Mouse (Mus musculus) CH12.LX (cell line): ENCODE data around the gene 4930590J08Rik. TPM values are rescaled to one million over a fixed set of nuclear protein-coding genes. Genes with fewer than 3 reads are reported as not detected.

Experiments
- DNase-seq: peaks from one replicate; pipeline ENCODE4 v3.0.0-alpha.2; 2013; ENCODE audit errors: extremely low read depth
- H3K27ac ChIP-seq: 2 replicates; pipeline ENCODE4 v1.5.1; 2012; ENCODE audit warnings: low read depth, mild to moderate bottlenecking, control low read depth, moderate library complexity; ENCODE audit not compliant: insufficient read depth
- H3K27me3 ChIP-seq: replicated peaks from 2 replicates; pipeline ENCODE3; 2012; ENCODE audit warnings: inconsistent platforms
- H3K36me3 ChIP-seq, 2 experiments: replicated peaks in 1 of 2; 2 replicates each; pipeline versions ENCODE3 to v1.6.1; 2012; ENCODE audit warnings: inconsistent platforms in 1 of 2, low read length in 1 of 2, mild to moderate bottlenecking in 1 of 2, mixed read lengths in 1 of 2, moderate library complexity in 1 of 2; ENCODE audit not compliant: control insufficient read depth in 1 of 2, insufficient read depth in 1 of 2
- H3K4me1 ChIP-seq, 2 experiments: 2 replicates each; pipeline ENCODE4 v1.6.1; 2012; ENCODE audit warnings: inconsistent platforms in 1 of 2, moderate library complexity in 1 of 2; ENCODE audit not compliant: insufficient read depth in 2 of 2, control insufficient read depth in 1 of 2
- H3K4me2 ChIP-seq: 2 replicates; pipeline ENCODE4 v1.6.1; 2012; ENCODE audit warnings: low read depth, mild to moderate bottlenecking, control low read depth; ENCODE audit not compliant: poor library complexity, insufficient read depth, severe bottlenecking
- H3K4me3 ChIP-seq, 3 experiments: fragments of 150-350 bp in 1 of 3; sonication (generic) in 1 of 3; replicated peaks in 1 of 3; 2 replicates each; pipeline versions ENCODE3 to v1.5.1; 2011 to 2012; ENCODE audit warnings: low read depth in 2 of 3, low read length in 2 of 3, mild to moderate bottlenecking in 2 of 3, moderate library complexity in 2 of 3, control low read depth in 1 of 3, improper control_type of control experiment in 1 of 3, inconsistent platforms in 1 of 3, mixed read lengths in 1 of 3; ENCODE audit not compliant: poor library complexity in 1 of 3
- H3K79me2 ChIP-seq: replicated peaks from 2 replicates; pipeline ENCODE4 v1.6.1; 2012; ENCODE audit warnings: mild to moderate bottlenecking, moderate library complexity; ENCODE audit not compliant: control insufficient read depth, poor library complexity, insufficient read depth, severe bottlenecking; ENCODE audit errors: extremely low read depth
- H3K9ac ChIP-seq: 2 replicates; pipeline ENCODE4 v1.6.1; 2012; ENCODE audit warnings: low read depth, mild to moderate bottlenecking, control low read depth, moderate library complexity; ENCODE audit not compliant: insufficient read depth
- H3K9me3 ChIP-seq: replicated peaks from 2 replicates; pipeline ENCODE3; 2012; ENCODE audit warnings: low read length, inconsistent platforms, mixed read lengths
- BHLHE40 ChIP-seq: IDR thresholded peaks from 2 replicates; pipeline ENCODE4 v1.6.1; 2011; ENCODE audit warnings: mild to moderate bottlenecking, low read depth, low read length, improper control_type of control experiment
- CTCF ChIP-seq, 2 experiments: IDR thresholded peaks in 1 of 2; conservative IDR thresholded peaks in 1 of 2; 2 replicates each; pipeline ENCODE4 v1.5.1; 2011 to 2012; ENCODE audit warnings: low read depth in 2 of 2, low read length in 2 of 2, improper control_type of control experiment in 1 of 2, inconsistent platforms in 1 of 2, mild to moderate bottlenecking in 1 of 2, moderate library complexity in 1 of 2
- E2F4 ChIP-seq: IDR thresholded peaks from 2 replicates; pipeline ENCODE4 v1.6.1; 2011; ENCODE audit warnings: low read depth, low read length, improper control_type of control experiment; ENCODE audit not compliant: insufficient replicate concordance
- ELF1 ChIP-seq: IDR thresholded peaks from 2 replicates; pipeline ENCODE4 v1.6.1; 2014; ENCODE audit warnings: low read depth, mild to moderate bottlenecking, inconsistent platforms, low read length, improper control_type of control experiment
- JUN ChIP-seq: IDR thresholded peaks from 2 replicates; pipeline ENCODE4 v1.6.1; 2011; ENCODE audit warnings: low read depth, mild to moderate bottlenecking, low read length, improper control_type of control experiment, moderate library complexity; ENCODE audit not compliant: insufficient read depth
- MAZ ChIP-seq: IDR thresholded peaks from 2 replicates; pipeline ENCODE4 v1.6.1; 2012; ENCODE audit warnings: low read depth, mild to moderate bottlenecking, inconsistent platforms, low read length, improper control_type of control experiment, moderate library complexity
- MEF2A ChIP-seq: IDR thresholded peaks from 2 replicates; pipeline ENCODE4 v1.6.1; 2014; ENCODE audit warnings: low read depth, mild to moderate bottlenecking, inconsistent platforms, low read length, improper control_type of control experiment, borderline replicate concordance
- MYC ChIP-seq: IDR thresholded peaks from 2 replicates; pipeline ENCODE4 v1.6.1; 2011; ENCODE audit warnings: low read depth, mild to moderate bottlenecking, improper control_type of control experiment, low read length
- NELFE ChIP-seq: IDR thresholded peaks from 2 replicates; pipeline ENCODE4 v1.6.1; 2011; ENCODE audit warnings: low read depth, low read length, improper control_type of control experiment
- POLR2A ChIP-seq: IDR thresholded peaks from 2 replicates; pipeline ENCODE4 v1.6.1; 2011; ENCODE audit warnings: low read depth, mild to moderate bottlenecking, improper control_type of control experiment, low read length
- POLR2AphosphoS2 ChIP-seq: IDR thresholded peaks from 2 replicates; pipeline ENCODE4 v1.6.1; 2011; ENCODE audit warnings: low read depth, low read length, improper control_type of control experiment
- RAD21 ChIP-seq: IDR thresholded peaks from 2 replicates; pipeline ENCODE4 v1.6.1; 2011; ENCODE audit warnings: low read depth, mild to moderate bottlenecking, low read length, improper control_type of control experiment, moderate library complexity
- RCOR1 ChIP-seq: conservative IDR thresholded peaks from 2 replicates; pipeline ENCODE4 v1.6.1; 2012; ENCODE audit warnings: low read depth, mild to moderate bottlenecking, inconsistent platforms, low read length, improper control_type of control experiment
- SIN3A ChIP-seq: IDR thresholded peaks from 2 replicates; pipeline ENCODE4 v1.6.1; 2012; ENCODE audit warnings: low read length, improper control_type of control experiment, inconsistent platforms
- TBP ChIP-seq: conservative IDR thresholded peaks from 2 replicates; pipeline ENCODE4 v1.6.1; 2011; ENCODE audit warnings: low read depth, low read length, improper control_type of control experiment
- TCF12 ChIP-seq: IDR thresholded peaks from 2 replicates; pipeline ENCODE4 v1.6.1; 2014; ENCODE audit warnings: low read depth, mild to moderate bottlenecking, inconsistent platforms, low read length, improper control_type of control experiment
- USF2 ChIP-seq: conservative IDR thresholded peaks from 2 replicates; pipeline ENCODE4 v1.6.1; 2011; ENCODE audit warnings: low read depth, low read length, improper control_type of control experiment
- dilution Hi-C: fragments of 300-500 bp; cut with MboI; formaldehyde crosslinking; loops from 2 replicates; pipeline ENCODE4 v1.14.3; 2020; ENCODE audit warnings: low sequenced_read_pairs; ENCODE audit not compliant: extremely low pct_unique_long_range_greater_than_20kb, extremely low pct_ligation_motif_present
- in situ Hi-C: fragments of 300-500 bp; cut with MboI; formaldehyde crosslinking; loops from 3 replicates; pipeline ENCODE4 v1.14.3; 2019; ENCODE audit warnings: low sequenced_read_pairs, low pct_ligation_motif_present, low pct_unique_long_range_greater_than_20kb, mixed read lengths
- polyA plus RNA-seq: library from polyadenylated mRNA; unstranded; fragments of >175 nt; gene quantifications from 2 replicates; pipeline ENCODE4 v1.2.1, GENCODE M21; 2012; ENCODE audit warnings: low read depth; ENCODE audit not compliant: insufficient read length
- total RNA-seq, 2 experiments: library from RNA; depleted of rRNA; stranded (reverse); fragments of 300-350 nt in 1 of 2; fragments of >200 nt in 1 of 2; gene quantifications; 2 replicates each; pipeline ENCODE4 v1.2.3; 2012 to 2014

Gene 4930590J08Rik
- total and polyA plus RNA-seq, 3 experiments, result 0.30 to 0.69 (median 0.34) TPM

GRCm38 (mm10) chr6:91980011-91980410 lies 77.4 kb downstream of the 4930590J08Rik start:
- TF ChIP-seq E2F4, result no peak
- no peak for TF ChIP-seq TBP
- TF ChIP-seq MAZ, result no peak
- TF ChIP-seq NELFE, result no peak
- TF ChIP-seq TCF12, result no peak
- no peak for TF ChIP-seq CTCF (conservative IDR thresholded peaks at IDR 0.05 in 1 of 2, IDR thresholded peaks at IDR 0.05 in 1 of 2; ENCODE audit: low read depth in 2 of 2, low read length in 2 of 2)
- TF ChIP-seq MEF2A, result no peak
- no peak for TF ChIP-seq SIN3A
- no peaks in the 10 kb centered on the region for H3K79me2 ChIP-seq
- H3K4me3 ChIP-seq, result no peak overlapping the region
- no peak overlapping the region for H3K27ac ChIP-seq
- H3K9ac ChIP-seq, result no peak overlapping the region
- H3K9me3 ChIP-seq, result no peaks in the 10 kb centered on the region
- peaks cover 28% of the 10 kb centered on the region for H3K27me3 ChIP-seq
- dilution Hi-C loops (no loop called here), in situ Hi-C loops (no loop called here)
- H3K4me1 ChIP-seq, result peaks cover 0 to 4% of the 10 kb centered on the region in 2 experiments; a peak in 1 of 4 replicates
- no peak for DNase-seq
- H3K4me2 ChIP-seq, result no peak overlapping the region
- no peaks in the 10 kb centered on the region for H3K36me3 ChIP-seq

DNA sequence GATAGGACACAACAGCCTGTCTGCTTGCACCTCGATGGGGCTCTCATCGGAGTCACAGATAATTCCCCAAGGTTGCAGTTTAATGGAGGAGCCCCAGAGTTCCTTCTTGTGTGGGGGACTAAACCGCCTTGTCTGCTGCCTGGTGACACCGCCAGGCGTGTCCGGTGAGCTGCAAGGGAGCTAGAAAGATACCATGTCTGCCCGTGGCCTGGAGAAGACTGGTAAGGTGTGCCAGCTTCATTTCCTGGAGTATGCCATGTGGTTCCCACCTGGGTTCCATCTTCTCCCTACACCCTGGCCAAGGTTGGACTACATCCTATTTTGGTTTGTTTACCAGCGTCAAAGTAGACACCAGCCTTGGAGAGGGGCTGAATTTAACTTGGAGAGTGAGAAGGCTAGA lies 87.5 kb downstream of the 4930590J08Rik start:
- in situ Hi-C loops, result no loop called here
- H3K27me3 ChIP-seq, result peaks cover 37% of the 10 kb centered on the region
- H3K27ac ChIP-seq, result no peak overlapping the region
- no peaks in the 10 kb centered on the region for H3K36me3 ChIP-seq
- no peaks in the 10 kb centered on the region for H3K9me3 ChIP-seq
- dilution Hi-C loops, result no loop called here
- no peak for DNase-seq
- TF ChIP-seq USF2, result no peak
- TF ChIP-seq MEF2A, result no peak
- no peak for TF ChIP-seq ELF1
- TF ChIP-seq POLR2AphosphoS2, result no peak
- no peak for TF ChIP-seq MYC
- no peak for TF ChIP-seq POLR2A
- TF ChIP-seq RCOR1, result no peak
- TF ChIP-seq, all 38 proteins: peak for 0
- no peaks in the 10 kb centered on the region for H3K79me2 ChIP-seq
- no peak overlapping the region for H3K4me3 ChIP-seq
- H3K4me1 ChIP-seq, result peaks cover 0 to 16% of the 10 kb centered on the region in 2 experiments; a peak in 2 of 4 replicates
- no peak overlapping the region for H3K9ac ChIP-seq
- H3K4me2 ChIP-seq, result no peak overlapping the region

DNA sequence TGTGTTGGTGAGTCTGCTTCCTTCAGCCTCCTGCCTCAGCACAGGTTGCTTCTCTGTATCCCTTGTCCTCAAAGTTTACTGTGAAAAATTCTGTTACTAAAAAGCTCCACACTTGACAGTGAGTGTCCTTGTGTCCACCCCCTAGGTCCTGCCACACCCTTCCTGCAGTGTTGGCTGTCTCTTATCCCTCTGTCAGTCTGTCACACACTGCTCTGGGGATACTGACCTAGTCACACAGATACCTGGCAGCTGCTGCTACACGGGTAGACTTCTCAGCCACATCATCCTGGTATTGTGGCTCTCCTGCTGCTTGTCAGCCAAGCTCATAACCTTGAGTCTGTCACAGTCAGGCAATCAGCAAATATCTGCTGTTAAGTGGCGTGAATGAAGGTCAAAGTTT lies 90.2 kb downstream of the 4930590J08Rik start:
- H3K79me2 ChIP-seq, result no peaks in the 10 kb centered on the region
- dilution Hi-C loops (no loop called here), in situ Hi-C loops (no loop called here)
- no peak overlapping the region for H3K27ac ChIP-seq
- peaks cover 38% of the 10 kb centered on the region for H3K27me3 ChIP-seq
- H3K36me3 ChIP-seq, result no peaks in the 10 kb centered on the region
- peaks cover 0 to 16% of the 10 kb centered on the region in 2 experiments; a peak in 2 of 4 replicates for H3K4me1 ChIP-seq
- TF ChIP-seq E2F4 (no peak), RCOR1 (no peak), MYC (no peak), JUN (no peak), BHLHE40 (no peak), RAD21 (no peak)
- H3K9ac ChIP-seq, result no peak overlapping the region
- no peak for DNase-seq
- no peaks in the 10 kb centered on the region for H3K9me3 ChIP-seq
- H3K4me3 ChIP-seq, result no peak overlapping the region
- no peak overlapping the region for H3K4me2 ChIP-seq
